Mouse (Mus musculus) adrenal gland, postnatal 25 days (tissue): ENCODE results near the gene Cdiptos. TPM values are rescaled to one million over a fixed set of nuclear protein-coding genes. Genes with fewer than 3 reads are reported as not detected.

Experiments
- DNase-seq: peaks from one replicate; pipeline ENCODE4 v3.0.0; 2021; ENCODE audit warnings: mixed read lengths
- long read RNA-seq: library from polyadenylated mRNA; stranded (forward); transcript quantifications from one replicate; pipeline ENCODE4 v2.0.0, GENCODE M21; 2021
- total RNA-seq: library from RNA; stranded (reverse); gene quantifications from 2 replicates; pipeline ENCODE4 v1.2.3, GENCODE M21; 2021

Gene Cdiptos
- total RNA-seq = 0.71 and 2.0 TPM in 2 replicates
- long read RNA-seq = 0 reads

DNA sequence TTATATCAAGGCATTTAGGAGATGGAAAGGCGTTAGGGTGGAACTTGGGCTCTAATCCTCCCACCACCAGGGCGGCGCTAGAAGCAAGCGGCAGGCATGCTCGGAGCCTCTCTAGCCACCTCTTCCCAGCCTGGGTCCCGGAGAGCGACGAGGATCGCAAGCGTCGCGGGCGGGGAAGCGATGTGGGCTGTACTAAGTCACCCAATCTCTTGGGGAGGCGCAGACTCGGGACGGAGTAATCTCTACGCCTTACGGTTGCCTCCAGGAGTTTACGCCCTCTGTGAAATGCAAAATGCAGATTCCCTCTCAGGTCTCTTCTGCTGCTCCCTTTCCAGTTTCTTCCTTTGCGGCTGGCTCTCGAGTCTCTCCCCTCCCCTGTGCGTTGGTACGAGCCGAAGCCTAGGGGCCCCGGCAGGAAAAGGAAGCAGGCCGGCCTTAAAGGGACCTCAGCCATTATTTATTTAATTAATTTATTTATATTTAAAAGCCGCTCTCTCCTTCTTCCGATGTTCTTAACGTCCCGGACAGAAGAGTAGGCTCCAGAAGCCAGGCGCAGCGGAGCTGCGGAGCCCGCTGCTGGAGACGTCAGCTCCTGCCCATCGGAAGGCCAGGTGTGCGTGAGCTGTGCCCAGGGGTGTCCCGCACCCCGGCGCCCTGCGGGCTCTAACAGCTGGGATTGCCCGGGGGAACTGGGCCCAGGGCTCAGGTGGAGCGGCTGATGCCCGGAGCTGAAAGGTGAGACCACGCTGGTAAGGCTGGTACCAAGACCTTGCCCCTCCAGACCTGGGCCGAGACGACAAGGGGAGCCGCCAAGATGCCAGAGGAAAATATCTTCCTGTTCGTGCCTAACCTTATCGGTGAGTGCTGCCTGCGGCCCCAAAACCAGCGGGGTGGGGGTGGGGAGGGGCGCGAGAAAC lies at the start of gene Cdiptos:
TSS of gene Cdiptos (minus strand) at position 149 of the 917 bp plus-strand sequence.
- DNase-seq = peak; percentile 97

DNA sequence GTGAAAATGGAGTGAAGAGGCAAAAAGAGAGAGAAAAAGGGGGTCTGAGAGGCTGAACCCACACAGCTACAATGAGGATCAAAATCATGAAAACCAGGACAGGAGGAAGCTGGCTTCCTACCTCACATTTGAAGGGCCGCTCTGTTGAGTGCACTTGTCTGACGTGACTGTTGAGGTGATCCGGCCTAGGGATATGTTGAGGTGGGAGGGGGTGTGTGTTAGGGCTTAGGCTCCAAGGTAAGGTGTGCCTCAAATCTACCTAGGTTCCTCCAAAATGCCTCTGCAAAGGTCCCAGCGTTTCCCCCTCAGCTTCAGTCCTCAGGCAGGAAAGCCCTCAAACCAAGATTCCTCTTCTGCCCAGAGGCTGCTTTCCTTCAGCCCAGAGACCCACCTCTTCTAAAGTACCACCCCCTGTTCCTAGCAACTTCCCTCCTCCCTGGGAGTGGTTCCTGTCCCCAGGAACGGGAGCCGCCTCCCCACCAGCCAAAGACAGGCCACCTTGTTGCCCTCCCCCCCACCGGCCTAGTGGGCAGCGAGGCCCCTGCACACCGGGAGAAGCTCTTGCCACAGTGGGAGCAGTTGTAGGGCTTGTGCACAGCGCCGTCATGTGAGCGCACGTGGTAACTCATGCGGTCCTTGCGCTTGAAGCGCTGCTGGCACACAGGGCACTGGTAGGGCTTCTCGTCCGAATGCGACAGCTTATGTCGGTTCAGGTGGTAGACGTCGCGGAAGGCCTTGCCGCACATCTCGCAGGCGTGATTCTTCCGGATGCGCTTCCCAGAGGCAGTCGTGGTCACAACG lies 49.1 kb upstream of the Cdiptos start:
- peak; percentile 72 for DNase-seq

DNA sequence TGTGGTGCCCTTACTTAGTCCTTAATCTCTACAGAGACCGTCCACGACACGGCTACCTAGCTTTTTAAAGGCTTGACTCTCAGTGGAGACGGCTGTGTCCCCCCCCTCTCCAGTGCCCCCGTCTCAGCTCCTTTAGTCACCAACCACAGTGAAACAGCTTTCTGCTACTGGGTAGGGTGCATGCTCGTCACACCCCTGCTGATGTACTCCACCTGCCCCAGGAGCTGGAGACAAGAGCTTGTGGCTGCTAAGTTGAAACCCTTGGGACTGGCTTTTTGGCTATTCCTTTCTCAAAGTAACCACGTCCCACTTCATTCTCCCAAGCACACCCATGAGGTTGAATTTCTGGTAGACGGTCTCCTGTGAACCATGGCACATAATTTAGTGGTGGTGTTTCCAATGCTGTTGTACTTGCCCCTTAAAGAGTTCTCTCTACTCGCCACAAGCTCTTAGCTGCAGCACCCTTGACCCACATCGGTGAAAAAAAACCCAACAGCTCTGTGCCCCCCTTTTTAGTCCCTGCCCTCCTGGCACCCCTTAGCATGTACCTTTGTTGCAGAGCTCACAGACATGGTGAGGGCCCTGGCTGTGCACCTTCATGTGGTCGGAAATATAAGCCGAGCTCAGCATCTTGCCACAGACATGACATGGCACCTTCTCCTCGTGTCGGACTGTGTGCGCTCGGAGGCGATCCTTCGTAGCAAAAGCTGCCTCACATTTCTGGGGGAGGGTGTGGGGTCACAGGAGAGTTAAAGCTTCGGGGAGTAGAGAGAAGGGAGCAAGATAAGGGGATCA lies 48.2 kb upstream of the Cdiptos start:
- DNase-seq = no peak

DNA sequence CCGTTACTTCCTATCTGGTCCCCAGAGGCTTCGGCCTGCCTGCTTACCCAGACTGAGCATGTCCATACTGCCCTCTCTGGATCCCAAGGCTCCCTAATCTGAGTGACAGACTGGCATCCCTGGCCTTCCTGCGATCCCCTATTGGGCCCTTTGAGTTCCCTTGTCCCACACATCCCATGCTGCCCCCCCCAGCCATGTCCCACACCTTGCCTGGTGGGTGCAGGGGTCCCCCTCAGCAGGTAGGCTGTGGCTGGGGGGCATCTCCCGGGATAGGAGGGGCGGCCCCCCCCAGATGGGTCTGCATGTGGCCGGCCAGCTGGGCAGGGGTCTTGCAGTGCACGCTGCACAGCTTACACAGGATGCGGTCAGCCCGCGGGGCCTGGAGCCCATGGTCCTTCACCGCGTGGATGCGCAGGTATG lies 47.4 kb upstream of the Cdiptos start:
- no peak for DNase-seq

DNA sequence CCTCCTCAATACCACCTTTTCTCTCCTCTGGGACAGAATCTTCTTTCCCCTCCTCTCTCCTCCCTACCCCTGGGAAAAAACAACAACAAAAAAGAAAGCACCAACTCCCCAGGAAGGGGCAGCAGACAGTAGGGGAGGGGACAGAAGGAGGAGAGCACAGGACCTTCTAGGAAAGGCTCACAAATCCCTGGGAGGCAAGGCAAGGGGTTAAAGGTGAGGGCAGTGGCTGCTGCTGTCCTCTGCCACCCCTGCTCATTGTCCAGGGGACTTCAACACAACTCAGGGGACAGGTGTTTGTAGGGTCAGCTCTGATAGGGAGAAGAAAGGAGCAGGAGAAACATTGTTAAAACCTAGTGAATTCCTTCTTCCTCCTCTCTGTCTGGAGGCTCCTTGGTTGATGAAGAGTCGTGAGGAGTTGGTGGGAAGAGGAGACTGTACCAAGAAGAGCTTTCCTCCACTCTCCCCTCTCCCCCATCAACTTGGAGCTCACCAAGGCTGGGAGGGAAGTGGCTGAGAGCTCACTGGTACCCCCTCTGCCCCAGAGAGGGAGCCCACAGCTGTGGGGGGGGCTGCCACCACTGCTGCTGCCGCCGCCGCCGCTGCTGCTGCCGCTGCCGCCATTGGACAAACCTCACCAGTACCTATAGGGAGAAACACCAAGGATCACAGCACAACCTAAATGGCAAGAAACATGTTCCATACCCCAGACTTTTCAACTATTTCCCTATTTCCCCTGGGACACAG lies 46.8 kb upstream of the Cdiptos start:
- DNase-seq = no peak

DNA sequence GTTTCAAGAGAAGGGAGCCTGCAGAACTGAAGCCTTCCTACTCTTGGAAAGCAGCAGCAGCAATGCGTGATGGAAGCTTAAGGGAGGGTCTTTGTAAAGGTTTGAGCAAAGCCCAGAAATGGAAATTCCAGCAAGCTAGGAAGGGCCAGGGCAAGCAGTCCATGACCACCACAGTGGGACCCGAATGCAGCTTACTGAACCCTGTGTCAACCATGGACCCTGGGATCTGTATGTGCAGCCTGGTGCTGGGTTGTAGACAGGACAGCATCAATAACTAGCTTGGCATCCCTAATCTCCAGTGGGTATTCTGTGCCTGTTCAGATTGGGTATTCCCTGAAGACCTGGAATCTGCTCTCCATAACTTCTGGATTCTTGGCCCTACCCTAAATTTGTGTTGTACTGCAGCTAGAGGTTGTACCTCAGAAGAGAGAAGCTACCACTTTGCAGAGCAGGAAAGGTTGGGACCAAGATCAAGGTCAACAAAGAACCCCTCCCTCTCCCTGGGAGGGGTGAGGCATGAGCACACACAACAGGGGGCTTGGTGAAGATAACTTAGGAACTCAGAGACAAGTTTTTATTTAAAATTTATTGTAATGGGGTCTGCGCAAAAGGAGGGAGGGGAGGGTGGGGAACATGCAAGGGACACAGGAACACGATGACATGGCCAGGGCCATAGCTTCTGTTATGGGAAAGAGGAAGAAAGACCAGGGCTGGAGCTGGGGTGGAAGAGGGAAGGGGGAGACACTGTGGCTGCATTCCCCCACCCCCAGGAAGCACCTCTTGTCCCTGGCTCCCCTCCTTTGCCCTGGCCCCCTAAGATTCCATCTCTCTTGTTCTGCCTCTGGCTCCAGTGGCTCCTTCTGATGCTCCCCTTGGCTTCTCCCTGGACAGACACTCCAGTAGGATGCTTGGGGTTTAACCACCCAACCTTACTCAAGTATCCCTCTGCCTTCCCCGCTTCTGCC lies 45.9 kb upstream of the Cdiptos start:
- no peak for DNase-seq

DNA sequence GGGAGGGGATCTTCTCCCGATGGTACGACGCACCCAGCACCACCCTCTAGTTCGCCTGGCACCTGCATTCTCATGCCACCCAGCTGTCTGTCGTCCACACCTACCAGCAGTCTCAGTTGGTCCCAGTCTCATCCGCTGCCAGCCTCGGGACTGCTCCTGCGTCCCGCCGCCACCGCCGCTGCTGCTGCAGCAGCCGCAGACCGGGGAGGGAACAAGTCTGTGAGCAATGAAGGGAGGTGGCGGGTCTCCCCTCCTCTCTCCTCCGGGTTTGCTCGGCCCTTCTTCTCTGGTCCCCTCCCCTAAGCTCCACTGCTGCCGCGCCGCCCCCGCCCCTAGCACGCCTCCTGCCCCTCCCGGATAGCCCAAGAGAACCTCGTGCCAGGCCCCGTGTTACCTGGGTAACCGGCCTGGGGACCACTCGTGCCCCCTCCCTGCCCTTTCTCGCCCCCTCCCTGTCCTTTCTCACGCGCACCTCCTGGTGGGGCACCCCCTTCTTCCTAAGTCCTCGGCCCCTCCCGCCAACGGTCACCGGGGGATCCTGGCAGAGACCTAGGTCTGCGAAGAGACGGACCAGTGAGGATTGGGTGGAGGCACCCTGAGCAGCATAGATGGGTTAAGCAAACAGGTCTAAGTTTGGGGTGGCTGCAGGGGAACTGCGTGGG lies 45.1 kb upstream of the Cdiptos start, which contains the start of the genes Gm42742 and Prrt2:
TSS of gene Gm42742 (minus strand) at position 197 of the 662 bp plus-strand sequence.
TSS of gene Prrt2 (minus strand) at position 311 of the 662 bp plus-strand sequence.
- DNase-seq = peak; percentile 54

DNA sequence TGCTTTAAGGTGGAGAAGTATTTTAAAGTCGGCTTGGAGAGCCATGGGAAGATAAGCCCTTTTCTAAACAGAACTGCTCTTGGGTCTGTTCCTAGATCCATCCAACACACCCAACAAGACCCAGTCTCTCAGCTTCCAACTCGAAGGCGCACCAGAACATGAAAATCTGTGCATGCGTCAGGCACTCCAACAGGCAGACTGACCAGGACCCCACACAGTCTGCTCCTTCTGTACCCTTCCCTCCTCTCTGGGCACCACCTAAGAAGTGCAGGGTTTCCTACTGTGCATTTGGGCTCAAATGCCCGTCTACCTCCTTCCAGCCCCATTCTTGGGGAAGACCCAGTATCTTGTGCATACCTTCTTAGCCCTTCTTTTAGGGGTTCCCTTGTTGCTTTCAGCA lies 44.6 kb upstream of the Cdiptos start:
- no peak for DNase-seq

DNA sequence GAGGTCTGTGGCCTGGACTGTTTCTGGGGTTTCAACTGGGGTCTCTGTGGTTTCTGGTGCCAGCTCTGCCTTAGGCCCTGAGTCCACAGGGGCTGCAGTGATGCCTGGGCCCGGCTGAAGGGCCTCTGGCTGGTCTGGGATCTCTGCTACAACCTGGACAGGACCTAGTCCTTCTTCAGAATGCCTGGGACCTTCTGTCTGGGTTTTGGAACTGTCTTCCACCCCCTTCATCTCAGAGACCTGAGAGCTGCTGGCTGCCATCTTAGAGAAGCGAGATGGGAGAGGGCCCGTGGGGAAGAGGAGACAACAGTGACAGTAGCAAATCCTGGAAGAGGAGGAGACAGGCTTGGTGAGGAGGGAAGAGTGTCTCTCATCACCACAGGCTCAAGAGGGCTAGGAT lies 44.1 kb upstream of the Cdiptos start:
- DNase-seq = no peak

DNA sequence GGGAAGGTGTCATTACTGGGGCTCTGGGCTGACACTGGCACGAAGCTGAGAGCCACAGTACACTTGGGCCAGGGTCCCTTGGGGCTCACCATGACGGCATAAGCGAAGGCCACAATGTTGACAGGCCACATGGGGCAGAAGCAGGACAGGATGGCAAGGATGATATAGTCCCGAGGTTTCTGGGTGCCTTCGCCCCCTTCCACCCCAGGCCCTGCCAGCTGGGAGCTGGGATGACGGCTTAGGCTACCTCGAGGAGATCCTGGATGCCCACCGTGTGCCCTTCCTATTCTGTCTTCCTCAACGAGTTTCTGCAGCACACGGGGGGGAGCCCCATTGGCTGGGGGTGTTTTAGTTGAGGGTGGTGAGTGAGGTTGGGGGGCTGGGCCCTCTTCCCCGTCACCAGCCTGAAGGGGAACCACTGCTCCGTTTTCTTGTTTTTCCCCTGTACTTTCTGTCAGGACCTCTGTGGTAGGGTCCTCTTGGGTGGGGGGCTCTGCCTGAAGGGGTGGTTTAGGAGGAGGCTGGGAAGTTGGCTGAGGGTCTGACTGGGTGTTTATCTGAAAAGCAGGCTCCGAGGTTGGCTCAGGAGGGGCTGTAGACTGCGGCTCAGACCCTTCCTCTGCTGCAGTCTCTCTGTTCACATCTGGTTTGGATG lies 43.5 kb upstream of the Cdiptos start:
- DNase-seq = no peak

DNA sequence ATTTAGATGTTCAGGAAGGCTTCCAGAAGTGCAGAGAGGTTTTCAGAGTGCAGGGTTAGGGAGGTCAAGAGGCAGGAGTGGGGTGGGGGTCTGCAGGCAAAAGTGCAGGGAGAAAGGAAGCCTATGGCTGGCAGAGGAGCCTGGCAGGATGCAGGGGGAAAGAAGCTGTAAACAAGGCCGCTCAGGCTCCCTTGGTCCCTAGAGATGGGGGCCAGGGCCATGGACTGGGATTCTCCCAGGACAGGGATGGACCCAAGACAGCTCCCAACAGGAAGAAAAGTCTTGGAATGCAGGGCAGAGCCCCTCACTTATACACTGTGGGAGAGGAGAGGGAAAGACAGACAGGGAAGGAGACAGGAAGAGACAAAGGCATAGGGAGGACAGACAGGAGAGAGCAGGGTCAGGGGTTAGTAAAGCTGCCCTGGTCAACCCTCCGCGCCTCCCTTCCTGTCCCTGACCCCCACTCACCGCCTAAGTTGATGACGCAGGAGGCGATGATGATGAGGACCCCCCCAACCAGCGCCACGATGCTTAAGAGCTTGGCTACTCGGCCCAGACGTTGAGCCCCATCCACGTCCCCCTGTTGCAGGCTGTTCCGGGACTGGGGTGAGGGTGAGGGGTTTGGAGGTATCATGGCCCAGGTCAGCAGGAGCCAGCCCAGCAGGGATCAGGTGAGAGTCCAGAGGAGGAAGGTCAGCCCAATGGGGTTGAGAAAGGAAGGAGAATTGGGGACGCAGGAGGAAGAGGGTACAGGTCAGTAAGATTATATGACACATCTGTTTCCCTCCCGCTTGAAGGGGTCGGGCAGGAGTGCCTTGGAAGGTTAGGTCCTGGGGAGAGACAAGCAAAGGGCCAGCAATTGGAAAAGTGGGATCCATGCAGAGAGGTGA lies 42.8 kb upstream of the Cdiptos start:
- no peak for DNase-seq

DNA sequence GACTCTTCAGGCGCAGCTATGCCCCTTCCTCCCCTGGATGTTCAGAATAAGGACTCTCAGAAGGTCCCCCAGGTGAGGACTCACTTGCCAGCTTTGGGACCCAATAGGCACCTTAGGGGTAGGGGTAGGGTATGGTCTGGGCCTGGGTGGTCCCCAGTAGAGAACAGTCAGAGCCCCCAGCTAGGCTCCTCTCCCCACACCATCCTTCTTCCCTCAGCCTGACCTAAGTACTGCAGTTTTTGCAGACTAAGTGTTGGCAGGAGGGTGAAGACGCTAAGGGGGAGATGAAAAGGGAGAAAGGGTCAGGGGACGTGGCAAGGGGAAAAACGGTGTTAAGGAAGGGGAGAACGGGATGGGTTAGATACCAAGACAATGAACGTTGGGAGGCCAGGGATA lies 42.0 kb upstream of the Cdiptos start:
- no peak for DNase-seq

DNA sequence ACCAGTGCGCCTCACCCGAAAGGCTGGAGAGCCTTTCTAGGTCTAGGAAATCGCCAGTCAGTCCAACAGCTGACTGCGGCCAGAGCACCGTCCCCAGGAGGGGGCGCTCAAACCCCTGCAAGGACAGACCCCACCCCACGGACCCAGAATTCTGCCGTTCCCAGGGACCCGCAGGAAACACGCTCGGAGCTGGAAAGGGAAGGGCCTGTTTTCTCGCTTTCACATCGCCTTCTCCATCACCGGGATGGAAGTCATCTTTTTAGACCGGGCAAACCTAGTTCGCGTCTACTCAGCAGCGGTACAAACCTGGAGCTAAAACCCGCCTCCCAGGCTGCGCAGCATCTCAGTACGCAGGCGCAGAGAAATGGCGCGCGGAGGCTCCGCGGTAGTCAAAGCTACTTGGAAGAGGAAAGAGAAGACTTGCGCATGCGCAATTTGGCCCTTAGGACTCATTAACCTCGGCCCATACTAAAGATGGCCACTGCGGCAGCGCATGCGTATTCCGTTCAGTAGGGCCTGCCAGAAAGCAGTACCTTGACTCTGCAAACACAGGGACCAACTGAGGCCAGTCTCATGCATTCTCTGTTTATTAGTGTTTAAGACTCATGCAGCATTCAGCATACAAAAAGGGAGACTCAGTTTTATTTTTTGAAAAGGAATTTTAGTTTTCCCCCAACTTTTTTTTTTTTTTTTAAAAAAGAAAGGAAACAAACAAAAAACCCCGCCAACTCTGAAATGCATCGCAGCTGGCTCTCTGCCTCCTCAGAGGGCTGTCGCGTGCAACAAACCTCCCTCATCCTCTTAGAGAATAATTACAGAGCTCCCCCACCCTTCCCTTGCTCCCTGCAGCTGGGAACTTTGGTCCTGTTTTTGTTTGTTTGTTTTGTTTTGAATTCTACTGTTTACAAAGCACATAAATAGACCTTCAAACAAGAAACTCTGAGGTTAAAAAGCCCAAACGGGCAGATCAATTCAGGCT lies 41.4 kb upstream of the Cdiptos start, which contains the start of gene Pagr1a:
TSS of gene Pagr1a (minus strand) at position 382 of the 979 bp plus-strand sequence.
- DNase-seq = peak; percentile 96

DNA sequence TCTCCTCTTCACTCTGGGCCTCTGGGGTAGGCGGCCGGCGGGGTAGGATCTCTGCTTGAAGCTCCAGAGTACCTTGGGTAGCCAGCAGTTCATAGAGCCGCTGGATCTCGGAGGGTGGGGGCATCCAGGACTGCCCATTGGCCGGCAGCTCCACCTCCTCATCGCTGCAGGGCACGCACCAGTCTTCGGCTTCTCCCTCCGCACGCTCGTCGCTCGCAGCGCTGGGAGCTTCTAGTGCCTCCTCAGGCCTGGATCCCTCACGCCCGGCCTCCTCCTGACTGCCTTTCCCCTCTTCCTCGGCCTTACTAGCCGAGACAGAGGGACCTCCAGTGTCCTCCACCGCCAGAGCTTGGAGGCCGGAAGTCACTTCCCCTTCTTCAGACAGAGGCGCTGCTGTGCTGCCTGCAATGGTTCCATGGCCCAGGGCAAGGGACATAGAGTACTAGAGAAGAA lies 40.6 kb upstream of the Cdiptos start:
- DNase-seq = peak; percentile 68

DNA sequence TGATC lies 40.4 kb upstream of the Cdiptos start, which contains the start of gene Pagr1b:
TSS of gene Pagr1b (minus strand) at position 4 of the 5 bp plus-strand sequence.
- no peak for DNase-seq

DNA sequence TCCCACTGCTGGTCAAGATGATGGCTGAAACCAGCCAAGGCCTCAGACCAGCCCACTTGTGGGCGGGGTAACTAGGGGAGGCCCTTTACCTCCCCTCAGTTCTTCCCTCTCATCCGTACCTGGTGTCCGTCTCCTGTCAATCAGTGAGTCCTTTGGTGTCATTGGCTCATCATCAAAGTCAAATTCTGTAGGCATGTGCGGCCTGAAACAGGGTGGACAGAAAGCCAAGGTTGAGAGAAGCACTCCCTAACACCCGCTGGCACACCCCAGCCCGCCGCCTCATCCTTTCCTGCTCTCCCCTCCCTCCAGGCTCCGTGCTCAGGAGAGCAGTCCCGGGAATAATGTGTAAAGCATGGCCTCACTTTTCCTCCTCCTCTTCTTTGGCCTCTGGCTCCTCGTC lies 40.2 kb upstream of the Cdiptos start:
- peak; percentile 50 for DNase-seq

DNA sequence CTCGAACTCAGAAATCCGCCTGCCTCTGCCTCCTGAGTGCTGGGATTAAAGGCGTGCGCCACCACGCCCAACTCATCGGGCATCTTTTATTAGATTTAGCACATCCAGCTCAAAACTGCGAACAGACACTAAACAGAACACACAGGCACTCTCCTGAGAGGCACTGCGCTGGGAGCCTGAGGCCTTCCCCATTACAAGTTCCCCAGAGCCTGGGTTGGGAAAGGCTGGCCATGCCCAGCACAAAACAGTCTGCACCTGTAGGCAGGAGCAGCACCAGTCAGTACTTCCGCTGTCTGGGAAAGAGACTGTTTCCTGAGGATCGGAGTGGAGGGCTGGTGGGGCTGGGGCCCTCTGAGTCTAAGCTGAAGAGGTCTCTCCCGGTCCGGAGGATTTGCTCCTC lies 39.1 kb upstream of the Cdiptos start:
- DNase-seq = no peak
